Mouse (Mus musculus) ZHBTc4 (cell line): ENCODE data around the gene Tmem108.

Experiments used
- DNase-seq: peaks from one replicate; pipeline ENCODE4 v3.0.0-alpha.2; 2011; ENCODE audit warnings: low read depth, low spot score

Tmem108 gene

DNA sequence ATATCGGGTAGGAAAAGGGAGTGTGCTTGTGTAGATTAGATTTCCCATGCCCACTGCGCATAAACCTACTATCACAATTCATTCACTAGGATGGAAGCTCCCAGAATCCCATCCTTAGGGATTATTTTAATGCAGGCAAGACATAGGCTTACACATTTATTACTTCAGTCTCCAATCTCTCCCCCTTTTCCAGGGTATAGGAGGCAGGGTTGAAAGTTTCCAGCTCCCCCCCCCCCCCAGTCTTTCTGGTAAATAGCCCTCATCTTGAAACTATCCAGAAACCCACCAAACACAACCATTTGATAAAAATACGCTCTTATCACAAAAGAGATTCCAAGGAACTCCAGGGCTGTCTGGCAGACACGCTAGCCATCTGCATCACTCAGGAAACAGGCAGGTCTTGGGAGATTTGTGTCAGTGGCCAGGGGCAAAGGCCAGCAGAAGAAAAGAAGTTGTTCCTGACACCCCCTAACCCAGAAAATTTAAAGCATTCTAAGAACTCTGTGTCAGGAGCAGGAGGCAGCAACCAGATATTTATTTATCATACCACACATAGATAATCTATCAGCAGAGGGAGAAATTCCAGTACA, 79.8 kb downstream of the Tmem108 start:
- DNase-seq, result no peak

DNA sequence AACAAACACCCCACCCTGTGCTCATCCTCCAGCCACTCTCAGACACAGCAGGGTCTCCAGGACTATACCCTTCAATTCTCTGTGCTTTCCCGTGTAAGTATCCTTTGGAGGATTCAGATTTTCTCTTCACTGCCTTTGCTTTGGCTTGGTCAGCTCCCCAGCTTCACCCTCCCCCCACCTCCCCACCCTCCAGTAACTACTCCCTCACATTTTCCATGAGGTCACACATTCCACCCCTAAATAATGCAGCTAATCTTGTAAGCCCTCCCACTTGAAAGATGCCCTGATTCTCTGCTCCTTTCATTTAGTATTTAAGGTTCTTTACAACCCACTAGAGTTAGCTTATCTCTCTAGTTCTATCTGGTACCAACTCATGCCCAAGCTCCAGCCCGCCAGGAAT, 82.4 kb downstream of the Tmem108 start:
- DNase-seq, result peak; percentile 10

DNA sequence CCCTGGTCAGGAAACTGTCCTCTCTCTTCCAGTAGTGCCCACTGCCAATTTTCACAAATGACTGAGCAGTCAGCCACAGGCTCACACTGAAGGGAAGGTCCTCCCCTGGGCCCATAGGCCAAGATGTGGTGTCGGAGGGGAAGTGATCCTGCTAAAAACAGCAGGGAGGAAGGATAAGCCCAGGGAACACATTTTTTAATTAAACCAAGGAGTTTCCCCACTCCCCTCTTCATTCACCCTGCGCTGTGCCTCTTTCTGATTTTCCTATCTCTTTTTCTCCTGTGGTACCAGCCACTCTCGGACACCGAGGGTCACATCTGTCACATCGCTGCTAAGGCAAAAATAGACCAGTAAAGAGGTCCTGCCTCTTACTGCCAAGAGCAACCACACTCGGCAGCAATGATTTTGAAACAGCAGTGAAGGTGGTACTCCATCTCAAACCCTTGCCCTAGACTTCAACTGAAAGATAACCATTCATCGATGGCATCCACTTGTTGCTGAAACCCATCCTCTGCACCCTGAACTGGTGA, 83.0 kb downstream of the Tmem108 start:
- no peak for DNase-seq

DNA sequence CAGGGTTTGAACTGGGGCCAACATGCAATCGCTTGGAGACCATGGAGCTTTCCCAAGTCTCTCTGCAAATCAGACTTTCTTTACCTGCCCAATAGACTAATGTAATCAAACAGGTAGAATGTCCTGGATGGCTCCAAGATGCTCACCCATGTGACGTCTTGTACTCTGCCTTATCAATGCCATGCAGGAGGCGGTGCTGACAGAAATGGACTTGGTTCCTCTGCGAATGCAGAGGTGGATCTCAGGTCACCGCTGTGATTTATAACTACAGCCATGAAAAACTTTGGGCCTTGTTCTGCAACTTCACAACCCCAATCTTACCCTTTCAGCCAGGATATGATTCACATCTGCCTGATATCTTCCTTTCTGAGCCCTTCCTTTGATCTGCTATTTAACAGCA, 83.8 kb downstream of the Tmem108 start:
- DNase-seq, result no peak

DNA sequence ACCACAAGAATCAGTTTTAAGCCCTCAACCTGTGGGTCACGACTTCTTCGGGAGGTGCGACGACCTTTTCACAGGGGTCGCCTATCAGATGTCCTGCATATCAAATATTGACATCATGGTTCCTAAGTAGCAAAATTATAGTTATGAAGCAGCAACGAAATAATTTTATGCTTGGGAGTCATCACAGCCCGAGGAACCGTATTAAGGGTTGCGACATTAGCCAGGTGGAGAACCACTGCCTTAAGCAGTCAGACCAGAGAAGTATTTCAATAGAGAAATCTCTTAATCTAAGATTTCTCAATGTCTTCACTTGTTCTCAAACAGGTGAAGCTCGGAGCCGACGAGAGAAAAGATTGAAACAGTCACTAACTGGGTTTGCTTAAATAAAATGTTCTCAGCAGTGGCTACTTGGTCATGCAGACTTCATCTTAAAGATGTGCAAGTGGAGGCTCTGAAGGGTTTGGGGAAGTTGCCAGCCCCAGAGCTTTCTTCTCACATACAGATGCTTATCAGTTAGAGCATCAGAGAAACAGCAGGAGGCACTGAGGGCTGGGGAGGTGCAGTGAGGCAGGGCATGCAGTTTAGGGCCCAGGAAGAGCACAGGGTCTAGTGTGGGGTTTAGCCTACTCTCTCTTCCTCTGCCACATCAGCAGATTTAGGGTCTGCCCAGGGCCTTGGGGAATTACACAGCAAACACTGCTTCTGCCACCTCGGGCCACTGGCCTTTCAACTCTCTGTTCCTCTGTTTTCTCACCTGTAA, 85.7 kb downstream of the Tmem108 start:
- no peak for DNase-seq

DNA sequence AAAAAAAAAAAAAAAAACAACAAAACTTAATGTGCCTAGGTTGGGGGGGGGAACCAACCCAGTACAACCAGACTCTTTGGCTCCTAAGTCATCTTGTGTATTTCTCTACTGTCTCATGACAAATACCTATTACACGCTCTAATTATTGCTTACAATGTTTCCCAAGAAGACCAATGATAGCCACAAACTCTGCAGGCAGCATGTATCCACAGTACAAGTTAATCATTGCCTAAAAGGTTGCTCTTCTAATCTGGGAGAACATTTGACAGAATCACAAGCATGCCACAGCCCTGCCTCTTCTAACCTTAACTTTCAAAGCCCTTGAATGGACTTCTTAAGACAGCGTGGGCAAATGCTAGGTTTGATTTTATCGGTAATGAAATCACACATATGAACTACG, 88.8 kb downstream of the Tmem108 start:
- DNase-seq, result no peak

DNA sequence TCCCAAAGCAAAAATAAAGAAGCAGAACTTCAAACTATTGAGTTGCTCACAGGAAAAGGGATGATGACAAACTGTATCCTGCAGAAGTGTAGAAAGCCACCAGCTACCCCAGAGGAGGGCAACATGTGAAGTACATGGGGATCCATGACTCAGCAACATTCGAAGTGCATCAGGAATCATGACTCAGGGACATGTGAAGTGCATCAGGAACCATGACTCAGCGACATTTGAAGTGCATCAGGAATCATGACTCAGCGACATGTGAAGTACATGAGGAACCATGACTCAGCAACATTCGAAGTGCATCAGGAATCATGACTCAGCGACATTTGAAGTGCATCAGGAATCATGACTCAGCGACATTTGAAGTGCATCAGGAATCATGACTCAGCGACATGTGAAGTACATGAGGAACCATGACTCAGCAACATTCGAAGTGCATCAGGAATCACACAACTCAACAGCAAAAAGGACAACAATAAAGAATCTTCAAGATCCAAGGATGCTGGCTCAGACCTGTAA, 91.0 kb downstream of the Tmem108 start:
- peak; percentile 48 for DNase-seq

GRCm38 (mm10) chr9:103668830-103669229, 92.8 kb downstream of the Tmem108 start:
- DNase-seq, result no peak

DNA sequence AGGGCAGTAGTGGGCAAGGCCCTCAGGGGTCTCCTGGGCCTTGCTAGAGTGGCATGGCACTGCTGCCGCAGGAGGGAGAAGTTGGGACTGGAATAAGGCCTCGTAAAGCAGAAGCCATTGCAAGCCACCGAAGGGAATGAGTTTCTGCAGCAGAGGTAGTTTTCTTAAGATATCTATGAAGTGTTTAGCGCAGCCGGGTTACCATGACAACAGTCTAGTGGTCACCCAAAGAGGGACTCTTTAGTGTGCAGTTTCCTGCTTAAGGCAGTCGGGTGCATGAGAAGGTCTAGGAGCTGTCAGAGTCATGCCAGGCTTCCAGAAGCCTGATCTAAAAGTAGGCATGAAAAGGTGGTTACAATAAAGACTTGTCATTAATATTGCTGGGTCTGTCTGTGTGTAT, 95.8 kb downstream of the Tmem108 start:
- DNase-seq, result no peak

DNA sequence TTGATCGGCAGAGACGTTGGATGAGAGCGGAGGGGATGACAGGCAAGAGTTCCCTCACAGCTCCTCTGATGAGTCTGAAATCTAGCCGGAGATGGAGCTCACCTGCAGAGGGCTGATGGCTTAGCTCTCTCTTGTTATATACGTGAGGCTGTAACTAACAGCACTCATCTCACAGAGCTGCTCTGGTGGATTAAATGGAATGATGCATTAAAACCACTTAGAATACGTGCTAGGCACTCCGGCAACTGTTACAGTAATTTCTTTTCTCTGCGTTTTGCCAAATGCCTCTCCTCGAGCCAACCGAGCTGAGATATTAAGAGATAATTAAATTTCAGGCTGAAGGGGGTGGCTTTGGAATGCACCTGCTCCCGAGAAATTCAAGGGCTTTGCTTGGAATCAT, 97.5 kb downstream of the Tmem108 start:
- no peak for DNase-seq

DNA sequence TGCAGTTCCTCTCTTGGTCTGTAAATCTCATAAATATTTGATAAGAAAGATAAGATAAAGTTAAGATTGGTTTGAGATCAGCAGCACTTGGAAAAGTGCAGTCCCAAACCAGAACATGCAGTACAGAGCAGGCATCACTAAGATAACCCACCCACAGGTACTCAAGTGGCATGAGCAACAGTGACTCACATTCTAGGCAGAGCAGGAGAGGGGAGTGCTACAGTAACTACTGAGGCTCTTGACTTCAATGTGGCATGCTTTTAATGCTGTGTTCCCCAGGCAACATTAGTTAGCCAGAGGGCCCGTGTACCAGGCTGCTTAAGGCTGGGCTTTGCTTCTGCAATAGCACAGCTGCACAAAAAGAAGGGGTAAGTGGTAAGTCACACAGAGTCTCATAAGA, 99.8 kb downstream of the Tmem108 start:
- no peak for DNase-seq

- no peak for DNase-seq
Observed at GRCm38 (mm10) chr9:103657981-103658380, 103.7 kb downstream of the Tmem108 start.

- DNase-seq, result peak; percentile 19
Observed at GRCm38 (mm10) chr9:103657183-103657975, 104.3 kb downstream of the Tmem108 start.

- DNase-seq, result no peak
Observed at GRCm38 (mm10) chr9:103653995-103654587, 107.5 kb downstream of the Tmem108 start.

GRCm38 (mm10) chr9:103652127-103652882, 109.3 kb downstream of the Tmem108 start:
- no peak for DNase-seq

DNA sequence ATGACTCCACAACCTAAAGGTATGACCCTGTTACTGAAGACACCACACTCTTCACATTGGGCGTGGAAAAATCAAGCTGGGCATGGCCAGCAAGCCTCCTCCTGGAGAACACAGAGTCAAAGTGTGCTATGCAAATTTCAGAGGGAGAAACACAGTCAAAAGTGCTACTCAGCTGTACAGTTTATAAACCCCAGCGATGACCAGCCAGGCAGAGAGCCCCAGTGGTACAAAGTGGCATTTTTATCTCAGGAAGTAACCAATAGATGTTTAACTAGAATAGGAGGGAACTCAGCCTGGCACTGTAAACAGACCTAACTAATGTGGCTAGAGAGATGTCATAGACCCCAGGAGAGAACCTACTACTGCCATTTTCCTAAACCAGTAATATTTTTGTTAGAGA, 115.0 kb downstream of the Tmem108 start:
- no peak for DNase-seq

- DNase-seq, result no peak
Observed at GRCm38 (mm10) chr9:103645724-103646123, 115.9 kb downstream of the Tmem108 start.

- no peak for DNase-seq
Observed at GRCm38 (mm10) chr9:103642300-103642699, 119.3 kb downstream of the Tmem108 start.

GRCm38 (mm10) chr9:103641340-103641739, 120.3 kb downstream of the Tmem108 start:
- no peak for DNase-seq

- no peak for DNase-seq
Observed at GRCm38 (mm10) chr9:103639413-103639812, 122.2 kb downstream of the Tmem108 start.

DNA sequence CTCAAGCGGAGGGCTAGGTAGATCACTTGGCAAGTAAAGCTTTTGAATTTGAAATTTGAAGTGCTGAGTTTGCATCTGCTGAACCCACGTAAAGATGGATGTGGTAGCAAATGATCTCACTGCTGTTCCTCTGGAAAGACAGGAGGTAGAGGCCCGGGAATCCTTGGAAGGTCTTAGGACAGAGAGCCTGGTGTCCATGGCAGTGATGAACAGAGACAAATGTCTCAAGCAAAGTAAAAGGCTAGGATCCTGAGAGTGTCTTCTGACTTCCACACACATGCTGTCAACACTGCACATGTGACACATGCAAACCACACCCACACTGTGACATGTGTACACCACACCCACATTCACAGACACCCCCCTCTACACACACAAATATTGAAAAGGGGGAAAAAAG, 124.2 kb downstream of the Tmem108 start:
- DNase-seq, result no peak
